Mouse (Mus musculus): ENCODE measurements at regions not wholly inside any gene's neighbourhood (a gene's known extent, or its start where the extent isn't known, plus 50 kb on each side); places are given as distances from the start of the nearest gene placed in this dataset.

GRCm38 (mm10) chr6:121560852-121561251, 74.3 kb upstream of the A2m start:
- Histone ChIP-seq H3K27me3 (ENCODE audit: insufficient read depth, low read length) (no peaks in the 10 kb centered on the region), H3K27ac (ENCODE audit: low read depth, low read length) (no peak overlapping the region), H3K4me3 (ENCODE audit: low read depth, low read length) (no peak overlapping the region), H3K36me3 (ENCODE audit: insufficient read depth, low read length) (no peaks in the 10 kb centered on the region), H3K9ac (replicated peaks; ENCODE audit: low read length, poor library complexity, severe bottlenecking) (no peak overlapping the region), H3K4me2 (ENCODE audit: low read depth, low read length, poor library complexity, severe bottlenecking) (no peak overlapping the region), H3K9me3 (ENCODE audit: low read length) (no peaks in the 10 kb centered on the region), H3K4me1 (ENCODE audit: insufficient read depth, low read length) (no peaks in the 10 kb centered on the region)
- peak; percentile 88 for TF ChIP-seq CTCF (IDR thresholded peaks at IDR 0.05)
- DNase-seq (ENCODE audit: low spot score) (peak; percentile 81), ATAC-seq (ENCODE audit: low FRiP score) (peak; percentile 70)
- 4% methylated on average over 3 of the region's 3 CpGs for WGBS

GRCm38 (mm10) chr6:121560393-121560793, 74.8 kb upstream of the A2m start:
- ATAC-seq (ENCODE audit: low FRiP score) (no peak), DNase-seq (ENCODE audit: low spot score) (peak; percentile 19)
- no peak for TF ChIP-seq CTCF (IDR thresholded peaks at IDR 0.05)
- Histone ChIP-seq H3K27me3 (ENCODE audit: insufficient read depth, low read length) (no peaks in the 10 kb centered on the region), H3K36me3 (ENCODE audit: insufficient read depth, low read length) (no peaks in the 10 kb centered on the region), H3K4me1 (ENCODE audit: insufficient read depth, low read length) (no peaks in the 10 kb centered on the region), H3K4me3 (ENCODE audit: low read depth, low read length) (no peak overlapping the region), H3K27ac (ENCODE audit: low read depth, low read length) (no peak overlapping the region), H3K4me2 (ENCODE audit: low read depth, low read length, poor library complexity, severe bottlenecking) (no peak overlapping the region), H3K9ac (replicated peaks; ENCODE audit: low read length, poor library complexity, severe bottlenecking) (no peak overlapping the region), H3K9me3 (ENCODE audit: low read length) (no peaks in the 10 kb centered on the region)
- 27% methylated on average over 1 of the region's 1 CpGs for WGBS

GRCm38 (mm10) chr6:121556481-121556880, 78.7 kb upstream of the A2m start:
- Histone ChIP-seq H3K9ac (replicated peaks; ENCODE audit: low read length, poor library complexity, severe bottlenecking) (no peak overlapping the region), H3K4me3 (ENCODE audit: low read depth, low read length) (no peak overlapping the region), H3K36me3 (ENCODE audit: insufficient read depth, low read length) (no peaks in the 10 kb centered on the region), H3K9me3 (ENCODE audit: low read length) (no peaks in the 10 kb centered on the region), H3K4me1 (ENCODE audit: insufficient read depth, low read length) (no peaks in the 10 kb centered on the region), H3K27me3 (ENCODE audit: insufficient read depth, low read length) (no peaks in the 10 kb centered on the region), H3K4me2 (ENCODE audit: low read depth, low read length, poor library complexity, severe bottlenecking) (no peak overlapping the region), H3K27ac (ENCODE audit: low read depth, low read length) (no peak overlapping the region)
- WGBS = 4% methylated on average over 3 of the region's 3 CpGs
- DNase-seq (ENCODE audit: low spot score) (peak; percentile 48), ATAC-seq (ENCODE audit: low FRiP score) (no peak)
- TF ChIP-seq CTCF (IDR thresholded peaks at IDR 0.05) = peak; percentile 75

GRCm38 (mm10) chr6:121553501-121554132, 80.1 kb upstream of the Iqsec3 start:
- H3K36me3 ChIP-seq (ENCODE audit: insufficient read depth, low read length) = no peaks in the 10 kb centered on the region
- H3K27ac ChIP-seq (ENCODE audit: low read depth, low read length) = no peak overlapping the region
- 83% methylated on average over 2 of the region's 2 CpGs for WGBS
- TF ChIP-seq CTCF (IDR thresholded peaks at IDR 0.05) = no peak
- DNase-seq (ENCODE audit: low spot score) = no peak
- H3K27me3 ChIP-seq (ENCODE audit: insufficient read depth, low read length) = no peaks in the 10 kb centered on the region
- no peak for ATAC-seq (ENCODE audit: low FRiP score)
- no peak overlapping the region for H3K4me2 ChIP-seq (ENCODE audit: low read depth, low read length, poor library complexity, severe bottlenecking)
- H3K9me3 ChIP-seq (ENCODE audit: low read length) = no peaks in the 10 kb centered on the region
- H3K4me3 ChIP-seq (ENCODE audit: low read depth, low read length) = no peak overlapping the region
- H3K9ac ChIP-seq (replicated peaks; ENCODE audit: low read length, poor library complexity, severe bottlenecking) = no peak overlapping the region
- no peaks in the 10 kb centered on the region for H3K4me1 ChIP-seq (ENCODE audit: insufficient read depth, low read length)

- Histone ChIP-seq H3K27ac (ENCODE audit: low read depth, low read length) (no peak overlapping the region), H3K36me3 (ENCODE audit: insufficient read depth, low read length) (no peaks in the 10 kb centered on the region), H3K4me3 (ENCODE audit: low read depth, low read length) (no peak overlapping the region), H3K9ac (replicated peaks; ENCODE audit: low read length, poor library complexity, severe bottlenecking) (no peak overlapping the region), H3K27me3 (ENCODE audit: insufficient read depth, low read length) (no peaks in the 10 kb centered on the region), H3K4me1 (ENCODE audit: insufficient read depth, low read length) (no peaks in the 10 kb centered on the region), H3K9me3 (ENCODE audit: low read length) (no peaks in the 10 kb centered on the region), H3K4me2 (ENCODE audit: low read depth, low read length, poor library complexity, severe bottlenecking) (no peak overlapping the region)
- DNase-seq (ENCODE audit: low spot score) = no peak
- WGBS = 71% methylated on average over 7 of the region's 7 CpGs
- TF ChIP-seq CTCF (IDR thresholded peaks at IDR 0.05) = no peak
- ATAC-seq (ENCODE audit: low FRiP score) = no peak
Measured at GRCm38 (mm10) chr6:121533521-121533920, 60.0 kb upstream of the Iqsec3 start.

GRCm38 (mm10) chr6:121532926-121533325, 59.4 kb upstream of the Iqsec3 start:
- Histone ChIP-seq H3K27me3 (ENCODE audit: insufficient read depth, low read length) (no peaks in the 10 kb centered on the region), H3K36me3 (ENCODE audit: insufficient read depth, low read length) (no peaks in the 10 kb centered on the region), H3K9ac (replicated peaks; ENCODE audit: low read length, poor library complexity, severe bottlenecking) (no peak overlapping the region), H3K4me1 (ENCODE audit: insufficient read depth, low read length) (no peaks in the 10 kb centered on the region), H3K4me3 (ENCODE audit: low read depth, low read length) (no peak overlapping the region), H3K9me3 (ENCODE audit: low read length) (no peaks in the 10 kb centered on the region), H3K27ac (ENCODE audit: low read depth, low read length) (no peak overlapping the region), H3K4me2 (ENCODE audit: low read depth, low read length, poor library complexity, severe bottlenecking) (no peak overlapping the region)
- peak; percentile 65 for ATAC-seq (ENCODE audit: low FRiP score)
- WGBS = 2% methylated on average over 3 of the region's 3 CpGs
- DNase-seq (ENCODE audit: low spot score) = peak; percentile 81
- peak; percentile 99 for TF ChIP-seq CTCF (IDR thresholded peaks at IDR 0.05)

Data from midbrain, postnatal 0 days (tissue).